Mouse (Mus musculus) G1E (cell line): ENCODE measurements around the gene Reep1. TPM values are rescaled to one million over a fixed set of nuclear protein-coding genes. Genes with fewer than 3 reads are reported as not detected.

Source experiments
- ATAC-seq: 2 replicates; pipeline ENCODE4 v1.8.0; 2016; ENCODE audit warnings: mild to moderate bottlenecking; ENCODE audit not compliant: insufficient number of reproducible peaks, poor library complexity, low FRiP score, severe bottlenecking; ENCODE audit errors: extremely low read depth
- DNase-seq: peaks from one replicate; pipeline ENCODE4 v3.0.0; 2012; ENCODE audit warnings: low spot score
- H3K27me3 ChIP-seq: 2 replicates; pipeline ENCODE4 v1.6.1; 2012; ENCODE audit warnings: mild to moderate bottlenecking, low read length, inconsistent platforms; ENCODE audit not compliant: insufficient read depth
- H3K36me3 ChIP-seq: replicated peaks from 2 replicates; pipeline ENCODE3; 2012; ENCODE audit warnings: mild to moderate bottlenecking, inconsistent platforms
- H3K4me1 ChIP-seq: 2 replicates; pipeline ENCODE4 v1.6.1; 2012; ENCODE audit warnings: low read depth, low read length, inconsistent platforms, mixed read lengths; ENCODE audit not compliant: insufficient read depth
- H3K4me3 ChIP-seq: 2 replicates; pipeline ENCODE4 v1.5.1; 2012; ENCODE audit warnings: low read depth, mild to moderate bottlenecking, inconsistent platforms, low read length, moderate library complexity, mixed read lengths
- H3K9me3 ChIP-seq: replicated peaks from 2 replicates; pipeline ENCODE4 v1.6.1; 2012; ENCODE audit warnings: inconsistent platforms
- CTCF ChIP-seq: IDR thresholded peaks from 2 replicates; pipeline ENCODE4 v1.5.1; 2012; ENCODE audit warnings: low read depth, low read length, inconsistent platforms, mixed read lengths
- GATA1 ChIP-seq: IDR thresholded peaks from 2 replicates; pipeline ENCODE4 v1.6.1; 2012; ENCODE audit warnings: borderline replicate concordance, low read length, inconsistent platforms, mixed read lengths
- GATA2 ChIP-seq: IDR thresholded peaks from 2 replicates; pipeline ENCODE4 v1.6.1; 2012; ENCODE audit warnings: low read depth, low read length, inconsistent platforms, borderline replicate concordance
- POLR2AphosphoS5 ChIP-seq: IDR thresholded peaks from 2 replicates; pipeline ENCODE4 v1.6.1; 2012; ENCODE audit warnings: low read depth, low read length, inconsistent platforms; ENCODE audit not compliant: insufficient replicate concordance
- TAL1 ChIP-seq: conservative IDR thresholded peaks from 2 replicates; pipeline ENCODE4 v1.6.1; 2012; ENCODE audit warnings: low read depth, low read length, inconsistent platforms, mixed read lengths
- polyA plus RNA-seq: library from polyadenylated mRNA; stranded (reverse); fragments of >175 nt; gene quantifications from 2 replicates; pipeline ENCODE4 v1.2.3, GENCODE M21; 2012
- total RNA-seq, 2 experiments: library from RNA; stranded (forward) in 1 of 2; stranded (reverse) in 1 of 2; fragments of 200-1000 nt in 1 of 2; fragments of >200 nt in 1 of 2; fragmentation: Nextera tagmentation in 1 of 2; gene quantifications; 2 replicates each; pipeline ENCODE4 v1.2.3; 2014 to 2017

Gene Reep1
- total and polyA plus RNA-seq, 3 experiments, result 0.16 TPM; not detected in 2

DNA sequence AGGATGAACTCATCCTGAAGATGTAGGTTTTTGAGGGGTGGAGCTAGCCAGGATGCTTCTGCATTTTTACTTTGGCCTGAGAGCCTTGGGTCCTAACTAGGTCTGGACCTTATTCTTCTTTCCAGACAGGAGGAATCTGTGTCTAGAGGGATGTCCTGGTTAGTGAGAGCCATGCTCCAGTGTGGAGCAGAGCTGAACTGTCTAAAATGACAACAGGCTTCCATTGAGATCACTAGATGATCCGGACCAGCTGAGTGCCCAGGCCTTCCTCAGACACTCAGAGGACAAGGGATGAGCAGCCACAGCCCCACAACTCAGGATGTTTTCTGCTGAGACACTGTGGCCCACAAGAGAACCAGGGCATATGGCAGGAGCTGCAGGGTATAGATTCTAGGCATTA lies 96.2 kb downstream of the Reep1 start:
- TF ChIP-seq POLR2AphosphoS5, result no peak
- no peak for TF ChIP-seq TAL1
- TF ChIP-seq GATA1, result no peak
- no peak overlapping the region for H3K4me3 ChIP-seq
- peaks cover 53% of the 10 kb centered on the region for H3K27me3 ChIP-seq
- H3K4me1 ChIP-seq, result peaks cover 6% of the 10 kb centered on the region; the same call in 1 of the 2 replicates
- ATAC-seq, result no peak
- H3K36me3 ChIP-seq, result peaks cover 2% of the 10 kb centered on the region
- DNase-seq, result no peak
- H3K9me3 ChIP-seq, result no peaks in the 10 kb centered on the region

DNA sequence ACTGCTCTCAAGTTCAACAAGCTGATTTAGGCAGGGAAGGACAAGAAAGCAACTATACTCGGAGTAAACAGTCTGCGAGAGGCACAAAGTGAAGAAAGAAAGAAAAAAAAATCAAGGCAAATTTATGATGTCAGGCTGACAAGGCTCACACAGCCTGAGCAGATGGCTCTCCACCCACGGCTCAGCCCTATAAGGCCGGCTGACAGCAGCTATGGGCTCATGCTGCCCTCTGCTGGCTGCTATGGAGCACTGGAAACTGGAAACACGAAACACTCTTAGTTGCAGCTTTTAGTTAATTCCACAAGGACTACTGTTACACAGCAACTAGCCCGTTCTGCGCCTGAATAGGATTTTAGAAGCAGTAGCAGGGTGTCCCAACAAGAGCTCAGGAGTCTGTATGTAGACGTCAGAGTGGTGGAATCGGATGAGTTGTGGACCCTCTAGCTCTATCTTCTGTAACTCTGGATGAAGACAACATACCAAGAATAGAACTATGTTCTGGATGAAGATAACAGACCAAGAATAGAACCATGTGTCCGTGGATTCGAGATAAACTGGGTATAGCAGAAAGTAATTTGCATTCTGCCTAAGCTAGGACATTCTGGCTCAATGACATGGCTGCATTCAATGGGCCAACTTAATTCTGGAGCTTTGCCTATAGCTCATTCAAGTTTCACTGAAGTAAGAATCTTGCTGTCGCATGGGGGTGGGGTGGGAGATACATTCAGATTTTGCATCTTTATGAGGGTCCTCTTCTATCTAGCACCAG lies 96.9 kb downstream of the Reep1 start:
- H3K9me3 ChIP-seq, result no peaks in the 10 kb centered on the region
- DNase-seq (peak; percentile 67), ATAC-seq (peak; percentile 49; the same call in 1 of the 2 replicates)
- peaks cover 8% of the 10 kb centered on the region for H3K36me3 ChIP-seq
- H3K27me3 ChIP-seq, result peaks cover 47% of the 10 kb centered on the region
- H3K4me3 ChIP-seq, result no peak overlapping the region
- TF ChIP-seq POLR2AphosphoS5 (no peak), TAL1 (no peak), GATA1 (no peak), GATA2 (no peak), CTCF (peak; percentile 84)
- peaks cover 6% of the 10 kb centered on the region; the same call in 1 of the 2 replicates for H3K4me1 ChIP-seq

DNA sequence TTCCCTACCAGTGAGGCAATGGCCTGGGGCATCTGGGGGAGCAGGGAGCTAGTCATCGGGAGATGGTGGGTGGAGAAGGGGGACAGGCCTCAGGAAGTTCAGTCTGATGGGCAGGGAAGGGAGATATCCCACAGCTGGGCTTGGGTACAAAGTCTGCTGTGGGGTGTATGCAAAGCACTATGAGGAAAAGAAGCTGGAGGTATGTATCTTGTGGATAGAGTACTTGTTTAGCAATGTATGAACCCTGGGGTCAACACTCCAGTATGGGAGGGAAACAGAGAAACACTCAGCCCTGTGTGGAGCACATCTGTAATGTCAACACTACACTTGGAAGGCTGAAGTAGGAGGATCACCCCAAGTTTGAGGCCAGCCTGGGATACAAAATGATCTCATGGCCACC lies 99.4 kb downstream of the Reep1 start:
- H3K27me3 ChIP-seq, result peaks cover 27% of the 10 kb centered on the region
- H3K4me3 ChIP-seq, result no peak overlapping the region
- H3K36me3 ChIP-seq, result peaks cover 25% of the 10 kb centered on the region
- DNase-seq, result no peak
- TF ChIP-seq TAL1 (no peak), CTCF (no peak), GATA1 (no peak), GATA2 (no peak), POLR2AphosphoS5 (no peak)
- no peak for ATAC-seq
- H3K4me1 ChIP-seq, result peaks cover 6% of the 10 kb centered on the region; the same call in 1 of the 2 replicates
- no peaks in the 10 kb centered on the region for H3K9me3 ChIP-seq

DNA sequence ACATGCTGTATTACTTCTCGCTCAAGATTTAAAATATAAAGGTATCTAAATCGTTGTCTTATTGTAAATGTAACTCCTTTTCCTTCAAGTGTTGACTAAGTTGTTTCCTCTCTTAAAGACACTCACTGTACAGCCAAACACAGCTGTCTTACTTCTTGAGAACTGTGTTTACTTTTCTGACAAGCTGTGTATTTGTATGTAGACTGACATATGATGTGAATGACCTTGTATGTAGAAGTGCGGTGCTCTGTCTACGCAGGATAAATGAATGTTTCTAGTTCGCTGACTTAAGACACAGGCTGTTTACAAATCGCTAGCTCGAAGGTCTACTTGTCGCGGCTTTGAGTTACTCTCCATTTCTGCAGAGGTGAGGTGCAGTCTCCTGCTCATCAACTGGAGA lies 102.5 kb downstream of the Reep1 start:
- no peaks in the 10 kb centered on the region; the same call in 1 of the 2 replicates for H3K4me1 ChIP-seq
- no peak overlapping the region for H3K4me3 ChIP-seq
- DNase-seq, result no peak
- H3K9me3 ChIP-seq, result no peaks in the 10 kb centered on the region
- peaks cover 12% of the 10 kb centered on the region; the same call in 1 of the 2 replicates for H3K27me3 ChIP-seq
- no peak for ATAC-seq
- H3K36me3 ChIP-seq, result peaks cover 51% of the 10 kb centered on the region
- TF ChIP-seq GATA1 (no peak), TAL1 (no peak), CTCF (no peak), POLR2AphosphoS5 (no peak), GATA2 (no peak)

DNA sequence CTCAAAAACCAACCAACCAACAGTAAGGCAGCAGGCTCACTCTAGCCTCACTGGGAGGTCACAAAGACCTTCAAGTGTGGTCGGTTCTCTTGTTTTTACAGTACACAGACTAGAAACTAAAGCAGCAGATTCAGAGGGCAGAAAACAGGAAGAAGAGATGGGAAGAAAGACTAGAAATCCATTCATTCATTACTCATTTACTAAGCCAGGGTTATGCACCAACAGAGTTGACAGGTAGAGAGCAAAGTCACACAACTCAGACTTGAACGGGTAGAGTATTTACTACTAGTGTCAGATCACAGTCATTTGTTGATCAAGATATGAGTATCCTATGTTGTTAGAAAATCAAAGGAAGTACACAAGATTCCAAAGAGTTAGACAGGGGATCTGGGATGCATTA lies 105.5 kb downstream of the Reep1 start:
- TF ChIP-seq TAL1 (no peak), GATA2 (no peak), POLR2AphosphoS5 (no peak), CTCF (no peak), GATA1 (no peak)
- Histone ChIP-seq H3K4me1 (no peaks in the 10 kb centered on the region; the same call in 1 of the 2 replicates), H3K27me3 (no peaks in the 10 kb centered on the region; the same call in 1 of the 2 replicates), H3K9me3 (no peaks in the 10 kb centered on the region), H3K4me3 (no peak overlapping the region), H3K36me3 (peaks cover 80% of the 10 kb centered on the region)
- DNase-seq (no peak), ATAC-seq (no peak)

DNA sequence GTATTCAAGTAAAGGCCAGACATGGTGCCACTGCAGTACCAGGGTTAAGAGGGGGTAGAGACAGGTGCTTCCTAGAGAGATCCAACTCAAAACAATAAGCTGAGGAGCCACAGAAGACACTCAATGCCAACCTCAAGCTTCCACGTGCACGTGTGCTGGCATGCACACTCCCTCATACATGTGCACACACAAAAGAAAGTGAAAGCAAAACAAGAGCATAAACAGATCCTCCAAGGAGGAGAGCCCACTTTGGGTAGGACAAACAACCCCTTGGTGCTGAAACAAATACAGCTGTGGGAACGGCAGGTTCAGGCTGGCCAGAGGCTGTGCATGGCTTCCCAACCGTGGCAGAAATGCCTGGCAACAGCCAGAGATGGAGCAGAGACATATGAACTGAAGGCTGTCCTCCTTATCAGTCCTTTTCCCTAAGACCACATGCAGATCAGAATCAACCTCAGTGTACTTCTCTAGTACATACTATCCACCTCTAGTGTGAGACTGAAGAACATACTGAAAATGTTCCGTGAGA lies 112.5 kb downstream of the Reep1 start:
- no peak for DNase-seq
- Histone ChIP-seq H3K4me1 (peaks cover 17% of the 10 kb centered on the region), H3K27me3 (no peaks in the 10 kb centered on the region), H3K36me3 (peaks cover 61% of the 10 kb centered on the region), H3K4me3 (no peak overlapping the region), H3K9me3 (no peaks in the 10 kb centered on the region)
- no peak for ATAC-seq
- no peak for TF ChIP-seq GATA1
- no peak for TF ChIP-seq CTCF
- TF ChIP-seq TAL1, result no peak
- TF ChIP-seq GATA2, result no peak
- TF ChIP-seq POLR2AphosphoS5, result no peak
